Mouse (Mus musculus): ENCODE data around the gene Bad. TPM values are rescaled to one million over a fixed set of nuclear protein-coding genes. Genes with fewer than 3 reads are reported as not detected.

The Bad gene
- polyA plus RNA-seq, 1 experiment, result 127 TPM

DNA sequence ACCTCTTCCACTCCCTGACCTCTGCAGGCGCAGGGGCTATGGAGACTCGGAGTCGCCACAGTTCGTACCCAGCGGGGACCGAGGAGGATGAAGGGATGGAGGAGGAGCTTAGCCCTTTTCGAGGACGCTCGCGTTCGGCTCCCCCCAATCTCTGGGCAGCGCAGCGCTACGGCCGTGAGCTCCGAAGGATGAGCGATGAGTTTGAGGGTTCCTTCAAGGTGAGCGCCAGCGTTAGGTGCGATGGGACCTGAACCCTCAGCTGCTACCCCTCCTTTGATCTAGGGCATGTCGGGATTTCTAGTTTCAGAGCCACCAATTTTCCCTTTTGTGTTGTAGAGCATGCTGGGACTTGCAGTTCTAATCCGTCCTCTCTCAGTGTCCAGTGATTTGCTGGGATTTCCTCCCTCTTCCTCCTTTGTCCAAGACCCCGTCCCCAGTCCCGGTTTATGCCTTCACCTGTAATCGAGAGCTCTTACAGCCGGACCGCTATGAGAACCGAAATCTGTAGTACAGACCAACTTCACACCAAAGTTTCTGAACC is 9.0 kb downstream of the Bad start:
- Histone ChIP-seq H3K4me3 (ENCODE audit: low read depth, low read length) (peak overlapping the region; percentile 70), H3K4me1 (ENCODE audit: control insufficient read depth, insufficient read depth, insufficient read length, low read length) (peaks cover 47% of the 10 kb centered on the region)

DNA sequence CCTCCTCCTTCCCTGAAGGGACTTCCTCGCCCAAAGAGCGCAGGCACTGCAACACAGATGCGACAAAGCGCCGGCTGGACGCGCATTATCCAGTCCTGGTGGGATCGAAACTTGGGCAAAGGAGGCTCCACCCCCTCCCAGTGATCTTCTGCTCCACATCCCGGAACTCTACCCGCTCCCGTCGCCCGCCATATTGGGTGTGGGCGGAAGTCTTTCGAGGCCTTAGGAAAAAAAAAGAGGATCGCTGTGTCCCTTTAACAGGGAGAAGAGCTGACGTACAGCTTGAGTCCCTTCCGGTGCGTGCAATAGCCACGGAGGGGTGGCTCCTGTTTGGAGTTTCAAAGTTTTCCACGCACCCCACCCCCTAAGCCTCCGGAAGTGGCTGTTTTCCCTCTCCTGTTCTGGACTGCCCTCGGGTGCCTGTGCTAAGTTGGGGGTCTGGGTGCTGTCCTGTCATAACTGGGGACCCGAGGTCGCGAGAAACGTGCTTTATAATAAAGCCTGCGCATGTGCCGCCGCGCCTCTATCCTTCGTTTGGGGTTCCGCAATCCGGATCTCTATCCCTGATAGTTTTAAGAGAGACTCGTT is 9.8 kb downstream of the Bad start:
- H3K4me1 ChIP-seq (ENCODE audit: control insufficient read depth, insufficient read depth, insufficient read length, low read length), result peaks cover 50% of the 10 kb centered on the region
- TF ChIP-seq POLR2A (IDR thresholded peaks at IDR 0.05; ENCODE audit: low read depth, low read length) (no peak; the same call in none of the 2 replicates), CTCF (IDR thresholded peaks at IDR 0.05; ENCODE audit: extremely low read depth, insufficient read length, insufficient replicate concordance, low read depth, low read length) (peak; percentile 17; the same call in 1 of the 2 replicates)
- H3K36me3 ChIP-seq (ENCODE audit: control insufficient read depth, insufficient read depth, low read length), result peaks cover 41% of the 10 kb centered on the region

More for the DNA sequence above, 9.0 kb downstream of the Bad start:
- Histone ChIP-seq H3K36me3 (ENCODE audit: control insufficient read depth, insufficient read depth, low read length) (peaks cover 33% of the 10 kb centered on the region), H3K27ac (ENCODE audit: insufficient read depth, low read depth, low read length) (peak overlapping the region; percentile 94), H3K27me3 (ENCODE audit: control insufficient read depth, insufficient read depth, low read length) (no peaks in the 10 kb centered on the region)
- 1% methylated on average over 28 of the region's 28 CpGs for whole genome bisulfite sequencing
- TF ChIP-seq CTCF (IDR thresholded peaks at IDR 0.05; ENCODE audit: extremely low read depth, insufficient read length, insufficient replicate concordance, low read depth, low read length), result no peak
- peak; percentile 34; the same call in 1 of the 2 replicates for TF ChIP-seq POLR2A (IDR thresholded peaks at IDR 0.05; ENCODE audit: low read depth, low read length)

DNA sequence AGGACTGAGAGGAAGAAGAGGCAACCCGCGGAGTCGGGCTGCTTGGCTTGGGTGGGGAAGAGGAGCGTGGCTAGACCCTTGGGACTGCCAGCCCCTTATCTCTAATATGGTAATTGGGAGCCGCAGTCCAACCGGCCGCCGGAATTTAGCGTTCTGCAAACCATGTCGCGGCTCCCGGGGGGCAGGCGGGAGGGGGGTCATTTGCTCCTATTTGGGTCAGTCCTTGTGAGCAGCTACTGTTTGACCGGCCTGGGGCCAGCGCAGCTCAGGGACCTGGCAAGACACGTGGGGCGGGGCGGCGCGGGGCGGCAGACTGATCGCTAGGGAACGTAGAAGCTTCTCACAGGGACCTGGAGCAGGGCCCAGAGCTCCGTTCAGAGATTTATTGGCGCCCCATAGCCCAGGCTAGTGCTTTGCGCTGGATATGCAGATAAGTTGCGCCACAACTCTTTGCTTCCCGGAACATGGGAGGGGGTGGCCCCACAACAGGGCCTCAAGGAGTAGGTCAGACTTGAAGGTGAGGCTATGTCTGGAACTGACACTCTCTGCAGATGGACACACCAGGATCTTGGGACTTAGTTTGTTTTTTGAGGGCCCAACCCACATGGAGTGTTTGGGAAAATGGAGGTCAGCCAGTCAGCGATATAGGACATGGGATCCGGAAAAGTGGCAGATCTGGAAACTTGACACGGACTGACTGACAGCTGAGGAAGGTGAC is 10.5 kb downstream of the Bad start:
- Histone ChIP-seq H3K27ac (ENCODE audit: insufficient read depth, low read depth, low read length) (peak overlapping the region; percentile 94), H3K27me3 (ENCODE audit: control insufficient read depth, insufficient read depth, low read length) (no peaks in the 10 kb centered on the region), H3K36me3 (ENCODE audit: control insufficient read depth, insufficient read depth, low read length) (peaks cover 48% of the 10 kb centered on the region), H3K4me3 (ENCODE audit: low read depth, low read length) (peak overlapping the region; percentile 70), H3K4me1 (ENCODE audit: control insufficient read depth, insufficient read depth, insufficient read length, low read length) (peaks cover 47% of the 10 kb centered on the region)
- 3% methylated on average over 31 of the region's 31 CpGs for WGBS
- no peak for TF ChIP-seq CTCF (IDR thresholded peaks at IDR 0.05; ENCODE audit: extremely low read depth, insufficient read length, insufficient replicate concordance, low read depth, low read length)
- no peak; the same call in 1 of the 2 replicates for TF ChIP-seq POLR2A (IDR thresholded peaks at IDR 0.05; ENCODE audit: low read depth, low read length)

More for the DNA sequence above, 9.8 kb downstream of the Bad start:
- Histone ChIP-seq H3K27me3 (ENCODE audit: control insufficient read depth, insufficient read depth, low read length) (no peaks in the 10 kb centered on the region), H3K4me3 (ENCODE audit: low read depth, low read length) (peak overlapping the region; percentile 70), H3K27ac (ENCODE audit: insufficient read depth, low read depth, low read length) (peak overlapping the region; percentile 94)
- 1% methylated on average over 35 of the region's 35 CpGs for WGBS

DNA sequence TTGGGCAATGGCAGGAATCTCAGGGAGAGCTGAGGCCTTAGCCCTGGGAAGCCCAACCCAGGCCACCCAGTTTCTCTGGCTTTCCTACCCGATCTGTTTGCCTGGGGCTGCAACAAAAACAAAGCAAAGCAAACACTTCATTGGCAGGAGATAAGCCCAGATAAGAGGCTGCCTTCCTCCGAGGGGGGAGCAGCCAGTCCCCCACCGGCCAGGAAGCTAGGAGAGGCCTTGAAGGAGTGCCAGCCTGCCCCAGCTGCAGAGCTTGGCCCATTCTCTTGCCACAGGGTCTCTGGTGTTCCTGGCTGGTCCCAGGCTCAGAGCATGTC is 11.0 kb downstream of the Bad start:
- Histone ChIP-seq H3K36me3 (ENCODE audit: control insufficient read depth, insufficient read depth, low read length) (peaks cover 53% of the 10 kb centered on the region), H3K4me3 (ENCODE audit: low read depth, low read length) (peak overlapping the region; percentile 70), H3K27me3 (ENCODE audit: control insufficient read depth, insufficient read depth, low read length) (no peaks in the 10 kb centered on the region), H3K4me1 (ENCODE audit: control insufficient read depth, insufficient read depth, insufficient read length, low read length) (peaks cover 46% of the 10 kb centered on the region), H3K27ac (ENCODE audit: insufficient read depth, low read depth, low read length) (peak overlapping the region; percentile 94)
- TF ChIP-seq POLR2A (IDR thresholded peaks at IDR 0.05; ENCODE audit: low read depth, low read length) (no peak), CTCF (IDR thresholded peaks at IDR 0.05; ENCODE audit: extremely low read depth, insufficient read length, insufficient replicate concordance, low read depth, low read length) (no peak)
- 4% methylated on average over 3 of the region's 3 CpGs for WGBS

DNA sequence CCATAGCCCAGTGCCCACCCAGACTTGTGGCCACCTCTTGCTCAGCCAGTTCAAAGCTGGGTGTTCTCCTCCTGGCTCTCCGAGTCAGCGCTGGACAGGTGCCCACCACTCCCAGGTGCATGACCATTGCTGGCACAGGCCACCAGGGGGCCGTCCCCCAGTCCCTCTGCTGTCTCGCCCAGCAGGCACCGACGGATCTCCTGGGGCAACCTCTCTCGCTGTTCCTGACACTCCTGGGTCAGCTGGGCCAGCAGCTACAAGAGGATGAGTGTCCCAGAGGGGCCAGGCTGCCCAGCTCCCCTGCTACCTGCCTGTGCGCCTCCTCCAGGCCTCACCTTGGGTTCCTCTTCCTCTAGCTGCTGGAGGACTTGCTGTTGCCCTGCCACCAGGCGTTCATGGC is 12.4 kb downstream of the Bad start:
- TF ChIP-seq POLR2A (IDR thresholded peaks at IDR 0.05; ENCODE audit: low read depth, low read length), result no peak
- peak; percentile 50; the same call in 1 of the 2 replicates for TF ChIP-seq CTCF (IDR thresholded peaks at IDR 0.05; ENCODE audit: extremely low read depth, insufficient read length, insufficient replicate concordance, low read depth, low read length)
- Histone ChIP-seq H3K36me3 (ENCODE audit: control insufficient read depth, insufficient read depth, low read length) (peaks cover 67% of the 10 kb centered on the region), H3K4me1 (ENCODE audit: control insufficient read depth, insufficient read depth, insufficient read length, low read length) (peaks cover 40% of the 10 kb centered on the region), H3K4me3 (ENCODE audit: low read depth, low read length) (no peak overlapping the region), H3K27me3 (ENCODE audit: control insufficient read depth, insufficient read depth, low read length) (no peaks in the 10 kb centered on the region), H3K27ac (ENCODE audit: insufficient read depth, low read depth, low read length) (peak overlapping the region; percentile 8; the same call in 1 of the 2 replicates)
- 21% methylated on average over 9 of the region's 9 CpGs for WGBS

DNA sequence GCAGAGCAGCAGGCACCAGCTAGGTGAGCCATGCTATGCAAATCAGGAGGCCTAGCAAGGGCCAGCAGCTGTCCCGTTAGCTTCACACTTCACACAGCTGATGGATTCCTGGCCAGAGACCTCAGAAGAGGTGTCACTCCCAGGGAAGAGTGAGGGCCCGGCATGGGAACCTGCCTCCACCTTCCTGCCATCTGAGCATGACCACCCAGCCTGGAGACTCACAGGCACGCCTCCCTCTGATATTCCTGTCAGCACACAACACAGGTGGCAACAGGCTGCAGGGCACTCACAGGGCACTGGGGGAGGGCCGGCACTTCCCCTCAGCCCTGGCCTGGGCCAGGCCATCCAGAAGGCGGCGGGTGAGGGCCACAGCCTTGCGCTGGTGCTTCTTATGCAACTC is 13.8 kb downstream of the Bad start:
- no peak for TF ChIP-seq POLR2A (IDR thresholded peaks at IDR 0.05; ENCODE audit: low read depth, low read length)
- H3K4me1 ChIP-seq (ENCODE audit: control insufficient read depth, insufficient read depth, insufficient read length, low read length), result peaks cover 29% of the 10 kb centered on the region
- no peak overlapping the region for H3K27ac ChIP-seq (ENCODE audit: insufficient read depth, low read depth, low read length)
- H3K4me3 ChIP-seq (ENCODE audit: low read depth, low read length), result no peak overlapping the region
- WGBS, result 71% methylated on average over 7 of the region's 7 CpGs
- H3K27me3 ChIP-seq (ENCODE audit: control insufficient read depth, insufficient read depth, low read length), result no peaks in the 10 kb centered on the region
- peaks cover 81% of the 10 kb centered on the region for H3K36me3 ChIP-seq (ENCODE audit: control insufficient read depth, insufficient read depth, low read length)

DNA sequence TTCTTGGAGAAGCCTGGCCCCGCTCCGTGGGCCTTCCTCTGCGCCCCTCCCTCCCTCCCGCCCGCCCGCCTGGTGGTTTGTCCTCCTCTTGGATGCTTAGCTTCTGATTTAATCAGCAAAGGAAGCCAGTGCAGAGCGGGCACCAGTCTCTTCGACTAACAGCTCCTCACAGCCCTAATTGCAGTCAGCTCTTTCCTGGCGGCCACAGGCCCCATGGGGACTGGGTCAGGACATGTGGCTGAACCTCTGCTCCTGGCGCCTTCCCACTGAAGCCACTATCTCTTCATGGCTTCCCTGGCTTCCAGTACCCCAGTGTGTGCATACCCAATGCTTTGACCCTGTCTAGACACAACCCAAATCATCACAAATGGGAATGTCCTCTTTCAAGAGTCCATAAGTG is 14.8 kb downstream of the Bad start:
- 85% methylated on average over 10 of the region's 10 CpGs for whole genome bisulfite sequencing
- Histone ChIP-seq H3K27me3 (ENCODE audit: control insufficient read depth, insufficient read depth, low read length) (no peaks in the 10 kb centered on the region), H3K27ac (ENCODE audit: insufficient read depth, low read depth, low read length) (no peak overlapping the region), H3K36me3 (ENCODE audit: control insufficient read depth, insufficient read depth, low read length) (peaks cover 88% of the 10 kb centered on the region), H3K4me3 (ENCODE audit: low read depth, low read length) (no peak overlapping the region), H3K4me1 (ENCODE audit: control insufficient read depth, insufficient read depth, insufficient read length, low read length) (peaks cover 28% of the 10 kb centered on the region)
- TF ChIP-seq CTCF (IDR thresholded peaks at IDR 0.05; ENCODE audit: extremely low read depth, insufficient read length, insufficient replicate concordance, low read depth, low read length), result no peak
- no peak for TF ChIP-seq POLR2A (IDR thresholded peaks at IDR 0.05; ENCODE audit: low read depth, low read length)

All from small intestine, adult 2 months (tissue).